Mouse (Mus musculus) olfactory bulb, adult 2 months (tissue): ENCODE data around the gene Nwd1.

Experiments
- CTCF ChIP-seq: fragments of 200-500 bp; IDR thresholded peaks from 2 replicates; pipeline ENCODE4 v1.5.1; 2012; ENCODE audit warnings: low read depth, mild to moderate bottlenecking, low read length, moderate library complexity; ENCODE audit not compliant: insufficient read depth
- POLR2A ChIP-seq: fragments of 200-500 bp; IDR thresholded peaks from 2 replicates; pipeline ENCODE4 v1.6.1; 2012; ENCODE audit warnings: mild to moderate bottlenecking, low read depth, low read length, moderate library complexity; ENCODE audit not compliant: insufficient read depth

DNA sequence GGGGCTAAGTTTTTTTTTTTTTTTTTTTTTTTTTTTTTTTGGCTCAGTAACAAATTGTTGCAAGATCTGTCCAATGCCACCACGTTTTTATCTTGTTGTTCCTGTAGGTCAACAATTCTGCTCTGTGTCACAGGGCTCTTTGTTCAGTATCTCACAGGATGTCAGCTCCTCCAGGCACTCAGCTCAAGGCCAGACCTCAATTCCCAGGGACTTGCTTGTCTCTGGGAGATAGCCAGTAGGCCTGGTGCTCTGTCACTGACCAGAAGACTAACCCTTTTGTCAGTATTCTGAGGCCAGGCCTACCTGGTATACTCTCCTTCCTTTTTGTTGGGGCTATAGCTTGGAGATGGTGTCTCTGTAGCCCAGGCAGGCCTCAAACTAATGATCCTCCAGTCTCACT is 74.0 kb downstream of the Nwd1 start:
- TF ChIP-seq CTCF (no peak), POLR2A (no peak)
